Mouse (Mus musculus) heart, postnatal 0 days (tissue): ENCODE data around the gene Ube2i.

Experiments used
- CTCF ChIP-seq: IDR thresholded peaks from 2 replicates; pipeline ENCODE4 v1.5.1; 2016; ENCODE audit warnings: antibody characterized with exemption, control low read depth, low read depth
- EP300 ChIP-seq: IDR thresholded peaks from 2 replicates; pipeline ENCODE4 v1.6.1; 2016; ENCODE audit warnings: antibody characterized with exemption, low read depth

GRCm38 (mm10) chr17:25273706-25274501, 518 bp downstream of the Ube2i start:
- TF ChIP-seq CTCF (peak; percentile 69), EP300 (no peak; the same call in none of the 2 replicates)
